Mouse (Mus musculus) midbrain, embryonic 13.5 days (tissue): ENCODE results near the gene Slc25a25. TPM values are rescaled to one million over a fixed set of nuclear protein-coding genes. Genes with fewer than 3 reads are reported as not detected.

Source experiments
- ATAC-seq: fragments of 200-750 bp; cut with Nextera tagmentation; 2 replicates; pipeline ENCODE4 v1.8.0; 2017; ENCODE audit warnings: mild to moderate bottlenecking, moderate TSS enrichment, moderate library complexity
- H3K27ac ChIP-seq: fragments of 300-500 bp; sonication (generic); 2 replicates; pipeline ENCODE4 v1.5.1; 2015; ENCODE audit warnings: inconsistent platforms, mild to moderate bottlenecking, moderate library complexity
- H3K27me3 ChIP-seq: fragments of 300-500 bp; sonication (generic); 2 replicates; pipeline ENCODE4 v1.6.1; 2015; ENCODE audit warnings: mild to moderate bottlenecking, inconsistent platforms
- H3K36me3 ChIP-seq: fragments of 300-500 bp; sonication (generic); 2 replicates; pipeline ENCODE4 v1.6.1; 2015; ENCODE audit warnings: mild to moderate bottlenecking, inconsistent platforms
- H3K4me1 ChIP-seq: fragments of 300-500 bp; sonication (generic); replicated peaks from 2 replicates; pipeline ENCODE4 v1.6.1; 2015; ENCODE audit warnings: inconsistent platforms
- H3K4me2 ChIP-seq: fragments of 300-500 bp; sonication (generic); replicated peaks from 2 replicates; pipeline ENCODE4 v1.6.1; 2015; ENCODE audit warnings: moderate library complexity, mild to moderate bottlenecking, inconsistent platforms
- H3K4me3 ChIP-seq: fragments of 300-500 bp; sonication (generic); replicated peaks from 2 replicates; pipeline ENCODE4 v1.5.1; 2015; ENCODE audit warnings: mild to moderate bottlenecking, inconsistent platforms
- H3K9ac ChIP-seq: fragments of 300-500 bp; sonication (generic); replicated peaks from 2 replicates; pipeline ENCODE4 v1.6.1; 2015; ENCODE audit warnings: mild to moderate bottlenecking, inconsistent platforms
- H3K9me3 ChIP-seq: fragments of 300-500 bp; sonication (generic); 2 replicates; pipeline ENCODE4 v1.6.1; 2016; ENCODE audit warnings: mild to moderate bottlenecking, inconsistent platforms
- WGBS: fragments of 180-500 bp; shearing (Covaris S2); methylation state at CpG from one replicate; pipeline ENCODE4 v1.1.7; 2015; 5-methylcytosine and 5-hydroxymethylcytosine counted together
- polyA plus RNA-seq: library from polyadenylated mRNA; unstranded; fragments of >200 nt; fragmentation: Nextera tagmentation; extraction: Ambion mirVana; gene quantifications from 2 replicates; pipeline ENCODE4 v1.2.1, GENCODE M21; 2015

Slc25a25 gene
- polyA plus RNA-seq, 1 experiment from 2014 or later, result 45.4 TPM

DNA sequence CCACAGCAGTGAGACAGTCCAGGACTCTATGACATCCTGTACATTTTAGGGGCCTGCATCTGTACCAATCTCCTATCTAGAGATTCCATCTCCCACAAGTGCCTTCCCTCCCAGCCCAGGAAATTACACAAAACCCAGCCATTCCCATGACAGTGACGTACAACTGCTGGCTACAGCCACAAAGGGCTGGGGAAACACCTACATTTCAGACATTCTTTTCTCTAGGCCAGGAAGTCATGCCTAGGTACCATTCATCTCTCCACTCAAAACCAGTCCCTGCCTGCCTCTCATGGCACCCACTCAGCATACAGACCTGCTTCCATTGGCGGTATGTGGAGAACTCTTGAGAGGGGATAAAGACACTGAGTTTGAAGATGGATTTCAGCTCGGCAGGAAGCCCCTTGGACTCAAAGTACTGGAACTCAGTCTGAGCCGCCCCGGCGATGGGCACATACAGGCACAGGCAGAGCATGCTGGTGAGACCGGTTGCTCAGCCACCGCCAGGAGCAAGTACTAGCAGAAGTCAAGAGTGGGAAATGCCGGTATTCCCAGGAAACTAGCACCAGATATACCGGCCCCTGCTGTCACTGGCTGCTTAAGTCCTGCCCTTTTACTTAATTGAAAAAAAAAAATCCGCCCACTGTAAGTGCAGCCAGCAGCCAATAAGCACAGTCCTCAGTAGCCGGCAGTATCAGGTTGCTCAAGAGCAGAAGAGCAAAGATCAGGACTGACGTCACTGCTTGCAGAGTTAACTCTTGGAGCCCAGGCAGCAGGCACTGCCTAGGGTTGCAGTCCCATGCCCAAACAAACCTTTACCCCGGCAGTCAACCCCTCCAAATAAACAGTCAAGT, 27.5 kb downstream of the Slc25a25 start:
- no peaks in the 10 kb centered on the region for H3K9me3 ChIP-seq
- peaks cover 26% of the 10 kb centered on the region for H3K36me3 ChIP-seq
- peak overlapping the region; percentile 60 for H3K4me2 ChIP-seq
- H3K27me3 ChIP-seq, result no peaks in the 10 kb centered on the region
- H3K4me3 ChIP-seq, result peak overlapping the region; percentile 39
- H3K9ac ChIP-seq, result peak overlapping the region; percentile 56
- 3% methylated on average over 14 of the region's 14 CpGs for WGBS
- peaks cover 45% of the 10 kb centered on the region for H3K4me1 ChIP-seq
- ATAC-seq, result peak; percentile 89
- H3K27ac ChIP-seq, result peak overlapping the region; percentile 80

DNA sequence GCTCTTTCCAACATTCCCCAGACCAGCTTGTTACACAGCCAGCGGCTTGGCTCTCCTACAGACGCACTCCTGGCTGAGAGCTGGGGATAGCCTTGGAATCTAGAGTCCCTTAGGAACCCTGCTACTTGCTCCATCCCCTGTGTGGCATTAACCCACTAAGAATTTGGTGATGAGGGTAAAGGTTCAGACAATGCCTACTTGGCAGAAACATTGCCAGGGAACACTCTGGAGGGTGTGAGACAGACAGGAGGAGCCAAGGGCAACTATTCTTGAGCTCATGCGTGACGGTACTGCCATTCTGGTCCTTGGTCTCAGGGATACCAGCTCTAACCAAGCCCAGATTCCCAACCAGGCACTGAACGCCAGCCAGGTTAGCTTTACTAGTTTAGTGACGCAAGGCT, 29.4 kb downstream of the Slc25a25 start:
- WGBS, result 94% methylated on average over 6 of the region's 6 CpGs
- ATAC-seq, result no peak
- H3K36me3 ChIP-seq, result peaks cover 44% of the 10 kb centered on the region

DNA sequence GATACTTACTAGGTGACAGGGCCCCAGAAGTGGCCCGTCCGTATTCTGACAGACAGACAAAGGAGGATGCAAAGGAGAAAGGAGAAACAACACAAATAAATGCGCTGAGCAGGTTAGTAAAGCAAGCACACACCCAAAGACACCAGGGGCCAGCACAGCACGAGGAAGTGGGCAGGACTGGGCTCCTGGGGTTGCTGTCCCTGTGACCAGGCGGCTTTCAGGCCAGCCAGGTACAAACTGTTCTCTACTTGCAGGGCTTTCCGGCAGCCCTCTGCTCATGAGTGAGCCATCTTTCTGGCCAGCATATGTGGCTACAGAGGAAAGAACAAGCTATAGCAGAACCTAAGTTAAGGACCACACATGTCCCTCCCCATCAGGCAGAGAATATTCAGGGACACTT, 30.6 kb downstream of the Slc25a25 start:
- H3K27ac ChIP-seq, result no peak overlapping the region
- H3K36me3 ChIP-seq, result peaks cover 56% of the 10 kb centered on the region
- no peak overlapping the region for H3K9ac ChIP-seq
- no peak overlapping the region for H3K4me3 ChIP-seq
- H3K4me2 ChIP-seq, result no peak overlapping the region
- no peaks in the 10 kb centered on the region for H3K27me3 ChIP-seq
- no peaks in the 10 kb centered on the region for H3K9me3 ChIP-seq
- H3K4me1 ChIP-seq, result peaks cover 28% of the 10 kb centered on the region
- no peak for ATAC-seq
- 88% methylated on average over 6 of the region's 6 CpGs for WGBS

More for the DNA sequence above, 29.4 kb downstream of the Slc25a25 start:
- Histone ChIP-seq H3K4me3 (no peak overlapping the region), H3K27ac (no peak overlapping the region), H3K9ac (no peak overlapping the region), H3K4me1 (peaks cover 28% of the 10 kb centered on the region), H3K9me3 (no peaks in the 10 kb centered on the region), H3K27me3 (no peaks in the 10 kb centered on the region), H3K4me2 (no peak overlapping the region)

DNA sequence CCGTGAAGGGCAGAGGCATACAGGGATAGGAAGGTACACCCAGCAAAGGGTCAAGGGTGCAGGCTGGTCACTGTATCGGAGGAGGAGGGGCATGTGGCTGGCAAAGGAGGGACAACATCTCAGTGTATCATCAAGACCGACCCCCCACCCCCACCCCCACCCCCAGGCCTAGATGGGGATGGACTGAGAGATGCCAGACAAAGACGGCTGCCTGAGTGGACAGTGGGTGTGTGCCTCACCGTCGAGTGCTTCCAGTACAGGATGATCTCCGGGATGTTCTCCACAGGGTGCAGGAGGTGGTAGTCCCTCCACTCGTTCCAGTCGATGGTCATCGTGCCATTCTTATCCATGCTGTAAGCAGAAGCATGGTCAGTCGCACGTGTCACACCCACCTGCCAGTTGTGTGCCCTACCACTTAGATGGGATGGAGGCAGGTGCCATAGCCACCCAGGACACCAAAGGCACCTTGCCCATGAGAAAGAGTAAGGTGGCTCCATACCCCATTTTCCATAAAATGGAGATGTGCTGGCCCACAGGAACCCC, 31.1 kb downstream of the Slc25a25 start:
- H3K9ac ChIP-seq, result no peak overlapping the region
- H3K27ac ChIP-seq, result no peak overlapping the region
- ATAC-seq, result no peak
- H3K36me3 ChIP-seq, result peaks cover 61% of the 10 kb centered on the region
- H3K9me3 ChIP-seq, result no peaks in the 10 kb centered on the region
- H3K4me3 ChIP-seq, result no peak overlapping the region
- H3K27me3 ChIP-seq, result no peaks in the 10 kb centered on the region
- peaks cover 28% of the 10 kb centered on the region for H3K4me1 ChIP-seq
- no peak overlapping the region for H3K4me2 ChIP-seq
- 90% methylated on average over 12 of the region's 12 CpGs for WGBS

DNA sequence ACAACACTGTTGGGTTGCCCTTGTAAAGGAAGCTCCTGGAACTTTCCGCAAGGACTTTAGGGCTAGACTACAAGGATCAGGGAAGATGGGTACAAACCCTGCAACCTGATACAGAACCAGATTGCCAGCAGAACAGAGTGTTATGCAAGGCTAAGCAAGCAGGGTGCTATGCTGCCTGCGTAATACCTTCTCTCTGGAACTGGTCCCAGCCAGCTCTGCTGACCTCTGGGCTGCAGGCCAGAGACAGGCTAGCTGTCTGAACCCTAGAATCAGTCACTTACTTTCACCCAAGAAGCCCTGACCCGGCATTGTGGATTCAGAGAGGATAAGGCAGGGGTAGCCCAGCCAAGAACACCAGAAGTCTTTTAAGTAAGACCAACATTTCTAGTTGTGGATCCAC, 31.9 kb downstream of the Slc25a25 start:
- Histone ChIP-seq H3K4me1 (peaks cover 20% of the 10 kb centered on the region), H3K9me3 (no peaks in the 10 kb centered on the region), H3K9ac (no peak overlapping the region), H3K4me3 (no peak overlapping the region), H3K27ac (no peak overlapping the region), H3K36me3 (peaks cover 69% of the 10 kb centered on the region), H3K4me2 (no peak overlapping the region), H3K27me3 (no peaks in the 10 kb centered on the region)
- ATAC-seq, result no peak
- 94% methylated on average over 3 of the region's 3 CpGs for WGBS

DNA sequence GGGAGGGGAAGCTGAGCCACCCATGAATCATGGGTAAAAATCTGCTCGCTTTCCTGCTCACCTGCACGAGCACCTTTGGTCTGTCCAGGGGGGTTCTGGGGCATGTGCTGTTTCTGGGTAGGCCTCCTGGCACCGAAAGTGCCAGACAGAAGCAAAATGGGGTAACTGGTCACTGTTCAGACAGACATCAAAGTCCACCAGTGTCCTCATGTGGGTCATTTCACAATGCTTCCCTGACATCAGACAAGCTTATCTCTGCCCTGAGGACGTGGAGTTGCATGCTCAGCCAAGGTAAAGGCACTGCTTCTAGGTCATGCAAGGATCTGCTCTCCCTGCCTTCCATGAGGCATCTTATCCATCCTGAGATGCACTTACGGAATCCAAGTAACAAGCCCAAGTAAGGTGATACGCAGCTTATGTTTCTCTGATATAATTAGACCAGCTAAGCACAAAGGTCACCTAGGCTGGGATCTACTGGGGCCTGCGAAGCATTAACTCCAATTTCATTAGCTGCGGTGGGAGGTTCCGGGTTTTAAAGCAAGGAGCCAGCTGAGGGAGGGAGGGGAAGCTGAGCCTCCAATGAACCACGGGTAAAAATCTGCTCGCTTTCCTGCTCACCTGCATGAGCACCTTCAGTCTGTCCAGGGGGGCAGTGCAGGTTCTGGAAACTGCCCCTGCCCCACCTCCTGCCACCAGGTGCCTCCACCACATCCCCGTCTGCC, 32.7 kb downstream of the Slc25a25 start:
- H3K4me1 ChIP-seq, result peaks cover 13% of the 10 kb centered on the region
- H3K4me3 ChIP-seq, result no peak overlapping the region
- H3K36me3 ChIP-seq, result peaks cover 77% of the 10 kb centered on the region
- H3K4me2 ChIP-seq, result no peak overlapping the region
- 95% methylated on average over 12 of the region's 12 CpGs for WGBS
- no peak for ATAC-seq
- H3K9ac ChIP-seq, result no peak overlapping the region
- no peak overlapping the region for H3K27ac ChIP-seq
- no peaks in the 10 kb centered on the region for H3K9me3 ChIP-seq
- H3K27me3 ChIP-seq, result no peaks in the 10 kb centered on the region

DNA sequence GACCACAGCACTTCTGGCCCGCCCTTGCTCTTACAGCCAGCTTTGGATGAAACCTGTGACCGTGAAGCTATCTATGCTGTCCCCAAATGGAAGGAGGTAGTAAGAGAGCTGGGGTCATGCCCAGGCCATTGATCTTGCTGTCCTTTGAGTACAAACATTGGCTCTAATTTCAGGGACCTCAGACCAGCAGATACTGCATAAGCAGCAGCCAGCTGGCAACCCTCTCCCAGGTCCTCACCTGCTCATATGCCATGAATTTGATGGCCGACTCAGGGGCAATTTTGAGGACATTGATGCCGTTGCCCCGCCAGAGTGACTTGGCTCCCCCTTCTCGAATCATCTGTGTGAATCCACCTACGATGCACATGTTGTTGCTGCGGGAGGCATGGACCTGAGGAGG, 33.8 kb downstream of the Slc25a25 start:
- 91% methylated on average over 8 of the region's 8 CpGs for WGBS
- Histone ChIP-seq H3K36me3 (peaks cover 77% of the 10 kb centered on the region), H3K4me1 (peaks cover 2% of the 10 kb centered on the region; the same call in 1 of the 2 replicates), H3K4me3 (no peak overlapping the region), H3K4me2 (no peak overlapping the region), H3K9ac (no peak overlapping the region), H3K27ac (no peak overlapping the region), H3K27me3 (no peaks in the 10 kb centered on the region), H3K9me3 (no peaks in the 10 kb centered on the region)
- ATAC-seq, result no peak

DNA sequence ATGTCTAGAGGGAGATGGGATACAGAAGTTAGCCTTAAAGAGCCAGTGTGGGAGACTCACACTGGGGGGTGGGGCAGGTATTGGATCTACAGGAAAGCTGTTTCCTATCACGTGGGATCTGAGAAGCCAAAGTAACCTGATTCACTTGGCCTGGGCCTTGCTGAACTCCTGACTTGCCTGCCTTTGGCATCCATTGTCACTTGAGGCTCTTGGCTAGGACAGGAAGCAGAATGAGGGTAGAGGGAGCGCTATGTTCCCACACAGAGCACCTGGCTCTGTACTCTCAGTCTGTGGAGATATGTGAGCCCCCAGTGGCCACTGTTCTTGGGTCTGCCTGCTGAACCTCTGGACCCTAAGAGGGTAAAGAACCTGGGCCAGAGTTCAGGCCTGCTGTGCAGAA, 34.7 kb downstream of the Slc25a25 start:
- H3K4me1 ChIP-seq, result no peaks in the 10 kb centered on the region
- 91% methylated on average over 2 of the region's 2 CpGs for WGBS
- H3K9ac ChIP-seq, result no peak overlapping the region
- no peak overlapping the region for H3K4me2 ChIP-seq
- no peaks in the 10 kb centered on the region for H3K9me3 ChIP-seq
- no peak overlapping the region for H3K4me3 ChIP-seq
- H3K27me3 ChIP-seq, result no peaks in the 10 kb centered on the region
- no peak overlapping the region for H3K27ac ChIP-seq
- no peak for ATAC-seq
- peaks cover 77% of the 10 kb centered on the region for H3K36me3 ChIP-seq

DNA sequence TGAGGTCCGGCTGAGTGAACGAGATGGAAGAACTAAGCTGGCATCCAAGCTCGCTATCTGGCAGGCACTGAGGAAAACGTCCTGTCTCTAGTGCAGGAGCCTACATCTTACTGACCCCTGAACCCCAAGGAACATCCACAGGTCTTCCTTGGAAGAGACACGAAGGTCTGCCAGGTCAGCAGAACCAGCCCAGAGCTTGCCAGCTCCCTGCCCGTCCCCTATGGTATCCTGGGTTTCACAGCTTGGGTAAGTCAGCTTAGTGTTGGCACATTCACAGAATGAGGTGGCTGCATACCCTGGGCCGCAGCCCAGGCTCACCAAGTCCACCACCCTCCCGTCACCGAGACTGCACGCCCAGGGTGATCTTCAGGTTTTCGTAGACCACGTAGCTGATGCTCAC, 35.4 kb downstream of the Slc25a25 start:
- ATAC-seq, result no peak
- Histone ChIP-seq H3K9me3 (no peaks in the 10 kb centered on the region), H3K4me2 (no peak overlapping the region), H3K36me3 (peaks cover 73% of the 10 kb centered on the region), H3K27ac (no peak overlapping the region), H3K27me3 (no peaks in the 10 kb centered on the region), H3K4me1 (no peaks in the 10 kb centered on the region), H3K4me3 (no peak overlapping the region), H3K9ac (no peak overlapping the region)
- WGBS, result 96% methylated on average over 12 of the region's 12 CpGs

DNA sequence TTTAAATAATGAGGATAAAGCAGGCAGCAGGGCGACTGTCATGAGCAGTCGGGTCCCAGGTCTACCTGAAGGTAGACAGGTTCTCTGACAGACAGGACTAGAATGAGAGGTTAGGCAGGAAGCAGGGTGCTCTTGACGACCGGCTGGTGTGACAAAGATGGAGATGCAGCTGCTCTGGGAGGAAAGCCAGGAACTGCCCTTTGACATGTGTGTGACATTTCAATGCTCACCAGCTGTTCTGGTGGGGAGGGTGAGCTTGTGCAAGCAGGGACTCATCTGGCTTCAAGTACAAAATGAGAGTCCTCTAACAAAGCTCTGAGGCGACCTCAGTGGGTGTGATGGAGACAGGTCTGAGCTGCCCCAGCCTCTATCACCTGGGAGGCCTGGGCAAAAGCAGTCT, 37.3 kb downstream of the Slc25a25 start:
- no peak overlapping the region for H3K27ac ChIP-seq
- 71% methylated on average over 5 of the region's 5 CpGs for WGBS
- no peak overlapping the region for H3K9ac ChIP-seq
- no peaks in the 10 kb centered on the region for H3K4me1 ChIP-seq
- ATAC-seq, result no peak
- peaks cover 54% of the 10 kb centered on the region for H3K36me3 ChIP-seq
- H3K4me2 ChIP-seq, result no peak overlapping the region
- H3K27me3 ChIP-seq, result no peaks in the 10 kb centered on the region
- H3K9me3 ChIP-seq, result no peaks in the 10 kb centered on the region
- H3K4me3 ChIP-seq, result no peak overlapping the region

DNA sequence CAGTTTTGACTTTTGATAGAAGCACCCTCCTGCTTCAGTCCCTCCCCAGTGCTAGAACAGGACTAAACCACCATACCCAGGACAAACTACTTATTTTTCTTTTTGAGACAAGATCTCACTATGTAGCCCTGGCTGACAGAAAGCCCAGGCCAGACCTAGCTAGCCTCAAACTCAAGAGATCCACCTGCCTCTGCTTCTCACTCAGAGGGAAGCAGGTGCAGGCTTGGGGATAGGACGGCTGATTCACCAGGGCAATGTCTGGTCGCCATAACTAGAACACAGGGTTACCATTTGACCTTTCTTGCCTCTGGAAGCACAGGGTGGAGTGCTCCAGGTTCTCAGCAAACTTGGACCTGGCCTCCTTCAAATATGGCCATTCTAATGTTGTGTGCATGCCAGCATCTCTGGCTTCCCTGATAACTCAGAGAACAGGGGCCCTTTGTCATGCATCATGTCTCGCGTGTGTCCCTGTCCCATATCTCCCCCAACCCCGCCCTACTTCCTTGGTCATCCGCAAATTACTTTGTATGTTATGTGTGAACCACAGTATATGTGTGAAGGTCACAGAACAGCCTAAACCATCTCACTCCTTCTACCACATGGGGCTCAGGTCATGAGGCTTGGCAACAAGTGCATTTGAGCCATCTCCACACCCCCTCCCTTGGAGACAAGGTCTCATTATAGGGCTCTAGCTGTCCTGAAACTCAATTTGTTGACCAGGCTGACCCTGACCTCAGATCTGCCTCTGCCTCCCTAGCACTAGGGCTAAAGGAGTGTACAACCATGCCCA, 38.3 kb downstream of the Slc25a25 start:
- WGBS, result 92% methylated on average over 6 of the region's 6 CpGs
- H3K4me1 ChIP-seq, result no peaks in the 10 kb centered on the region
- H3K27me3 ChIP-seq, result no peaks in the 10 kb centered on the region
- H3K27ac ChIP-seq, result no peak overlapping the region
- no peak overlapping the region for H3K4me3 ChIP-seq
- no peak for ATAC-seq
- H3K9me3 ChIP-seq, result no peaks in the 10 kb centered on the region
- no peak overlapping the region for H3K9ac ChIP-seq
- no peak overlapping the region for H3K4me2 ChIP-seq
- peaks cover 44% of the 10 kb centered on the region for H3K36me3 ChIP-seq

DNA sequence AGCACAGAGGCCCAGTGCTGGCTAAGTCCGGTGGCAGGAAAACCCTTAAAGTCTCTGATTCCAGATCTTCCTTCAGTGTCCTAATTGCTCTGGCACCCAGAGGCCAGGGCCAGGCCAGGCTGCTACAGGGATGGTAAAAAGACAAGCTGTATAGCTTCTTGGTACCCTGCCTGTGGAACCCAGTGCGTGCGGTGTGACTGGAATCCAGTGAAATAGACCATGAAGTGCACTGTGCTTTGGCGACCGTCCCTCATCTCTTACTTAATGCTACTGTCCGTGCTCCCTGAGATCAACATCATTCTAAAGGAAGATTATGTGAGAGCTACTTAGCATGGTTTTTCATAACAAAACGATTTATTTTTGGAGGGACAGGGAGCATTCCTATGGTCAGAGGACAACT, 39.8 kb downstream of the Slc25a25 start:
- Histone ChIP-seq H3K4me2 (no peak overlapping the region), H3K36me3 (peaks cover 29% of the 10 kb centered on the region), H3K4me1 (no peaks in the 10 kb centered on the region), H3K27ac (no peak overlapping the region), H3K9me3 (no peaks in the 10 kb centered on the region), H3K4me3 (no peak overlapping the region), H3K27me3 (no peaks in the 10 kb centered on the region), H3K9ac (no peak overlapping the region)
- WGBS, result 84% methylated on average over 7 of the region's 7 CpGs
- ATAC-seq, result no peak
